Mouse (Mus musculus) splenic B cell, adult 2 months (primary cell): Measurements from ENCODE around the gene Heatr6.

ENCODE experiments used
- DNase-seq: peaks from one replicate; pipeline ENCODE4 v3.0.0-alpha.2; 2011; ENCODE audit warnings: low read depth, low spot score
- H3K27me3 ChIP-seq: 2 replicates; pipeline ENCODE4 v1.6.1; 2012; ENCODE audit warnings: mild to moderate bottlenecking, low read length, moderate library complexity, mixed read lengths; ENCODE audit not compliant: control insufficient read depth, poor library complexity, insufficient read depth, severe bottlenecking
- H3K36me3 ChIP-seq: 2 replicates; pipeline ENCODE4 v1.6.1; 2012; ENCODE audit warnings: mild to moderate bottlenecking, low read length, moderate library complexity, mixed read lengths; ENCODE audit not compliant: control insufficient read depth, poor library complexity, insufficient read depth, severe bottlenecking

Heatr6 gene

GRCm38 (mm10) chr11:83753581-83754181 is at the start of gene Heatr6:
Gene Heatr6, plus strand, starts transcription at chr11:83753696.
- no peaks in the 10 kb centered on the region for H3K27me3 ChIP-seq
- peak; percentile 89 for DNase-seq
- peaks cover 15% of the 10 kb centered on the region for H3K36me3 ChIP-seq

- H3K27me3 ChIP-seq, result no peaks in the 10 kb centered on the region
- DNase-seq, result peak; percentile 68
- H3K36me3 ChIP-seq, result no peaks in the 10 kb centered on the region
Measured at GRCm38 (mm10) chr11:83703705-83704104, 49.8 kb upstream of the Heatr6 start, which contains the start of gene Wfdc17. Gene Wfdc17, plus strand, starts transcription at chr11:83703991.

GRCm38 (mm10) chr11:83708715-83709114 is 44.8 kb upstream of the Heatr6 start, which contains the start of gene Wfdc18:
Gene Wfdc18, plus strand, starts transcription at chr11:83709015.
- no peaks in the 10 kb centered on the region for H3K27me3 ChIP-seq
- no peaks in the 10 kb centered on the region for H3K36me3 ChIP-seq
- DNase-seq, result no peak

GRCm38 (mm10) chr11:83709683-83710082 is 43.8 kb upstream of the Heatr6 start:
- H3K27me3 ChIP-seq, result no peaks in the 10 kb centered on the region
- no peak for DNase-seq
- no peaks in the 10 kb centered on the region for H3K36me3 ChIP-seq

GRCm38 (mm10) chr11:83712671-83713070 is 40.8 kb upstream of the Heatr6 start:
- Histone ChIP-seq H3K36me3 (no peaks in the 10 kb centered on the region), H3K27me3 (no peaks in the 10 kb centered on the region)
- no peak for DNase-seq

- no peaks in the 10 kb centered on the region for H3K36me3 ChIP-seq
Measured at GRCm38 (mm10) chr11:83713925-83714324, 39.6 kb upstream of the Heatr6 start.

GRCm38 (mm10) chr11:83717042-83717665 is 36.3 kb upstream of the Heatr6 start:
- Histone ChIP-seq H3K36me3 (no peaks in the 10 kb centered on the region), H3K27me3 (no peaks in the 10 kb centered on the region)
- no peak for DNase-seq

More at GRCm38 (mm10) chr11:83713925-83714324, 39.6 kb upstream of the Heatr6 start:
- no peaks in the 10 kb centered on the region for H3K27me3 ChIP-seq
- peak; percentile 18 for DNase-seq

- H3K27me3 ChIP-seq, result no peaks in the 10 kb centered on the region
- no peaks in the 10 kb centered on the region for H3K36me3 ChIP-seq
- DNase-seq, result no peak
Measured at GRCm38 (mm10) chr11:83720766-83721165, 32.7 kb upstream of the Heatr6 start.

- Histone ChIP-seq H3K27me3 (no peaks in the 10 kb centered on the region), H3K36me3 (no peaks in the 10 kb centered on the region)
- DNase-seq, result peak; percentile 69
Measured at GRCm38 (mm10) chr11:83728757-83729432, 24.6 kb upstream of the Heatr6 start.

GRCm38 (mm10) chr11:83731116-83731515 is 22.4 kb upstream of the Heatr6 start:
- no peak for DNase-seq
- no peaks in the 10 kb centered on the region for H3K36me3 ChIP-seq
- H3K27me3 ChIP-seq, result no peaks in the 10 kb centered on the region

GRCm38 (mm10) chr11:83733071-83733640 is 20.3 kb upstream of the Heatr6 start:
- H3K27me3 ChIP-seq, result no peaks in the 10 kb centered on the region
- DNase-seq, result peak; percentile 87
- no peaks in the 10 kb centered on the region for H3K36me3 ChIP-seq

GRCm38 (mm10) chr11:83734215-83734614 is 19.3 kb upstream of the Heatr6 start:
- H3K27me3 ChIP-seq, result no peaks in the 10 kb centered on the region
- DNase-seq, result peak; percentile 33

GRCm38 (mm10) chr11:83735881-83736280 is 17.6 kb upstream of the Heatr6 start:
- DNase-seq, result no peak
- H3K27me3 ChIP-seq, result no peaks in the 10 kb centered on the region
- no peaks in the 10 kb centered on the region for H3K36me3 ChIP-seq

More at GRCm38 (mm10) chr11:83734215-83734614, 19.3 kb upstream of the Heatr6 start:
- H3K36me3 ChIP-seq, result no peaks in the 10 kb centered on the region

- Histone ChIP-seq H3K27me3 (no peaks in the 10 kb centered on the region), H3K36me3 (no peaks in the 10 kb centered on the region)
- DNase-seq, result peak; percentile 93
Measured at GRCm38 (mm10) chr11:83737109-83737558, 16.4 kb upstream of the Heatr6 start.

GRCm38 (mm10) chr11:83739241-83739640 is 14.3 kb upstream of the Heatr6 start:
- H3K36me3 ChIP-seq, result no peaks in the 10 kb centered on the region
- no peaks in the 10 kb centered on the region for H3K27me3 ChIP-seq
- peak; percentile 87 for DNase-seq
